Mouse (Mus musculus): ENCODE results near the gene Gm49661. TPM values are rescaled to one million over a fixed set of nuclear protein-coding genes. Genes with fewer than 3 reads are reported as not detected.

Gm49661 gene
- not detected in 2 replicates for polyA plus RNA-seq (2012; ENCODE audit: low replicate concordance)

DNA sequence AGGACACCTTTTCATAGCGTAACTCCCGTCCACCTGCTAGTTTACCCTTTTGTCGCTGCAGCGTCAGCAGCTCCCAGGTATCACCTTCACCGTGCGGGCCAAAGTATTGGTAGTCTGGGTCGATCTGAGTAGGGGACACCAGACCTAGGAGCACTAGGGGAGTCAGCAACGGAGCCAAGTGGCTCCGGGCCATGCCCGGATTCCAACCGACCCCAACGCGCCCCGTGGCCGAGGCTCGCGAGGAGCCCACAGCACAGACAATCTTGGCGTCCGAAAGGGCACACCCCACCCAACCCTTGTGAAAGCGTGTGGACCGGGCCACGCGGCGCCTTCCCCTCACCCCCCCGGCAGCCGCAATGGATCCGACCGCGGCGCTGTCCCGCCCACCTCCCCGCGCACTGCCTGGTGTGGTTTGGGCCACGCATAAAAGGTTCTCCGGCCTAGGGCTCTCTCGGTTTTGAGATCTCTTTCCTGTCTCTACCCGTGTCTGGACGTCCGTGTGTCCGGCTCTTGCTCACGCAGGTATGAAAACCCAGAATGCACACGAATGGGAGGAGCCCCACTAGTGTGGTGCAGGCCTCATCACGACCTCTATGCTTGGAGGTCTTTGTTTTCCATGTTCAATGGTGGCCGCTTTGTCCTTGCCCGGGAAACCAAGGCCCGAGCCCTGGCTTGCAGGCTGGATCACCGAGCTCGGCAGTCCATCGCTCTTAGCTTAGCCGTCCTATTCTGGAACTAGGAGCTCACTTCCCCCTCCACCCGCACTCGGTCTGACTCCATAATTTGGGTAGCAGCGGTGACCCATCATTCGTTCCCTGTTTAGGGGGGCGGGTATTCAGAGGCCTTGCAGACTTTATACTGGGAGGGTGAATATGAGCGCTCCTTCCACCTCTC is at the start of gene Gm49661, which contains the start of the genes Prdx2 and Rnaseh2a:
Gene Gm49661 (minus strand): TSS at position 193 of the 894 bp plus-strand sequence.
Gene Prdx2 (plus strand): TSS at position 347 of the 894 bp plus-strand sequence.
Gene Rnaseh2a (minus strand): TSS at position 527 of the 894 bp plus-strand sequence.

DNA sequence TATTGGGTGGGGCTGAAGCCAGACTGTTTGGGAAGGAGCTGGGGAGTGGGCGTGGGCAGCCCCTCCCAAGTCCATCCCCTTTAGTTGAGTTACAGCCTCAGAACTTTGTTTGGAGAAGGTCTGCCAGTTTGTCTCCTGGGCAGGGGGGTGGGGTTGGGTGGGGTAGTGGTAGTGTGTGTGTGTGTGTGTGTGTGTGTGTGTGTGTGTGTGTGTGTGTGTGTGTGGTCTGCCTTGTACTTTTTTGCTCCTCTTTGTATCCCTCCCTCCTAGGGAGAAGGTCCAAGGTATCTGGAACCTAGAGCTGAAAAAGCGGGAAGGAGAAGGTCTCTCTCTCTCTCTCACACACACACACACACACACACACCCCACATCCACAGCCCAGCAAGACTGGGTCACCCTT is 45.2 kb upstream of the Gm49661 start, which contains the start of gene Best2:
Gene Best2 (minus strand): TSS at position 101 of the 400 bp plus-strand sequence.

DNA sequence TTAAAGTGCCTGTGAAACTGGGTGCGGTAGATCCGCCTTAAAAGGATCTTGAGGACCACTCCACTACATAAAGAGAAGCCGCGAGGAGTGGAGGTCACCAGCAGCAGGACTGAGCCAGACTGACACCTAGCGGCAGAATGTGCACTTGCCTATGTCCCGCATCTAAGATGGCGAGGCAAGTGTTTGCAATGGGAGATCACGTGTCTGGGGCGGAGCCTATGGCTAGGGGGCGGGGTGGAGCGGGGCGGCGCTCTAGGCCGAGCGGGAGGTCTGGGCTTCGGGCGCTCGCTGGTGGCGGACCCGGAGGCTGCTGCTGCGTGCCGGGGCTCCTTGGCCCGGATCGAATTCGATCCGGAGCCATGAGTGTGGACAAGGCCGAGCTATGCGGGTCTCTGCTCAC is 21.1 kb upstream of the Gm49661 start, which contains the start of gene Hook2:
Gene Hook2 (plus strand): TSS at position 255 of the 400 bp plus-strand sequence.

DNA sequence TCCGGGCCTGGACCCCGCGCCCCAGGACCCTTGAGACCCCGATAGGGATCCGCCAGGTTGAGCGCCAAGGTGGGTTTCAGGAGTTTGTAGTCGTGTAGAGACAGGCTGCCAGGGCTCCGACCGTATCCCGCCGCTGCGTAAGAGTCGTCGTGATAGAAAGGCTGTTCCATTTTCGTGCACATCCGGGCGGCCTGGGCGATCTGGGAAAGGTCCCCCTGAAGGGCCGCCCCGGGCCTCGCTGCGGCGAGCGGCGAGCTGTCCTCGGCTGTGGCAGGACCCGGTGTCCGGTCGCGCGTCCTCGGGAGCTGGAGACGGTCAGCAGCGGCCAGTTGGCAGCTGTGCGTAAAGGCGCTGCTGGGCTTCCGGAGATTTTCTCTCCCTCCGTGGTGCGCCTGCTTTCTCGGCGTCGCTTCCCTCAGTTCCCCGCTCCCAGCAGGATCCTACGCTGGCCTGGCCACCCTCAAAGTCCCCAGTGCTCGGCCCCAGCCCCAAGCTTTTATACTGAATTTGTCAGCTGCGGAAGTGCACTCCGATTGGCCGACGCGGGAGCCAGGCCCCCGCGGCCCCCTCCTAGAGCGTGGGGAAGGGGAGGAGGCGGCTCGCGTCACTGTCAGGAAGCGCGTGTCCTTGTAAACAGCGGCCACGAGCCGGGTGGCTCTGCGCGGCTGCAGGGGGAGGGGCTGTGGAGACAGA is 9.2 kb upstream of the Gm49661 start, which contains the start of gene Junb:
Gene Junb (minus strand): TSS at position 471 of the 693 bp plus-strand sequence.

DNA sequence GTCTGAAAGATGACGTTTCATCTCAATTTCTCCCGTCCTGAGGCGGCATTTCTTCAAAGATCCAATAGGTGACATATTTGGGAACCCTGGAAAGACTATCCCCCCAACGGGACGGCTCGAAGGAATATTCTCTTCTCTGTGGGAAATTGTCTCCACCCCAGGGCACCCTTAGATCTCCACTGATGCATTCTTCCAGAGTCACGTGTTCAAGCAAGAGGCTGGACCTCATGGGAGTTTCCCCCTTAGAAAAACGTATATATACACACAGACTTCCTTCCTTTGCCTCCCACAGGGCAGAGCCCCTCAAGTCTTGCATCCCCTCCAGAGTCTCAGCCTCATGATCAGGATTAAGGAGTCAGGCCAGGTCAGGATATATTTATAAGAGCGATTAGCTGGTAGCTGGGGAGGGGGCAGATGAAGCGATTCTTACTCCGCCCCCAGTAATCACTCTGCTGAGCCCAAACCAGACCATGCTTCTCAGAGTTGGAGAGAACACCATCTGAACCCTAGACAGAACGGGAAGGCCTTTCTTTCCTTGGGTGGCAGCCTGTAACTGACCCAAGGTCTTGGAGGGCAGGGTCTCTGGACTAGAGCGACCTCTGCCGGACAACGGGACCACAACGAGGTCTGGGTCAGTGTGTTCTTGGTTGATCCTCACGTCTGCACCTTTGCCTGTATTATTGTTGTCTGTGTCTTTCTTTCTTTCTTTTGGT is 22.5 kb downstream of the Gm49661 start, which contains the start of gene Rtbdn:
Gene Rtbdn (plus strand): TSS at position 464 of the 713 bp plus-strand sequence.

DNA sequence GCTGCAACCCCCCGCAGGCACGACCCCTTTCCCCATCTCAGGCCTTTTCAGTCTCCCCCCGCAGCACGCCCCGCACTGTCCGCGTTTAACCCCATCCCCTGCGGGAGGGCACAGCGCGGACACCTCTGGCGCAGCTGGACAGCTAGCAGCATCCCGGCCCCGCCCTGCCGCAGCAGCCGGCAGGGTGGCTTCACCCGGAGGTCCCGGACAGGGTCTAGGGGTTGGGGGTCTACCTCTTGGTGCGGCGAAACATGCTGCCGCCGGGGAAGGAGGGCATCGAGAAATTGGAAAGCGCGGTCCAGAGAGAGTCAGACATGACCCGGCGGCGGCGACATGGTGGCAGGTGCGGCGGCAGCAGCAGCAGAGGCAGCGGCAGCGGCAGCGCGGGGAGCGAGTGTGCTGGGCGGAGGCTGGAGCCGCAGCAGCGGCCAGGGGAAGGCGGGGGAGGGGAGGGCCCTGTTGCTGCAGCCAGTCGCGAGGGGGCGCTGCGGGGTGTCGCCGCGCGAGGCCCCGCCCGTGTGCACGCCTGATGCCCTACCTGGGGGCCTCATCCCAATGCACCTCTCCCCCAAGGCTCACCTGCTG is 32.2 kb downstream of the Gm49661 start, which contains the start of gene Mast1:
Gene Mast1 (minus strand): TSS at position 398 of the 585 bp plus-strand sequence.

Other genes starting within 250 kb of the Gm49661 start
- gene G430095P16Rik, start 246.4 kb downstream of the Gm49661 start, polyA plus RNA-seq (2012; ENCODE audit: low replicate concordance): 24.7 and 29.3 TPM in 2 replicates
- gene Nfix, start 169.1 kb downstream of the Gm49661 start, polyA plus RNA-seq (2012; ENCODE audit: low replicate concordance): 27.0 and 31.4 TPM in 2 replicates
- 1.8 and 2.7 TPM in 2 replicates for gene Dand5, start 146.6 kb downstream of the Gm49661 start, polyA plus RNA-seq (2012; ENCODE audit: low replicate concordance)
- 27.9 and 40.8 TPM in 2 replicates for gene Gadd45gip1, start 137.9 kb downstream of the Gm49661 start, polyA plus RNA-seq (2012; ENCODE audit: low replicate concordance)
- gene Rad23a, start 128.8 kb downstream of the Gm49661 start, polyA plus RNA-seq (2012; ENCODE audit: low replicate concordance): 457 and 479 TPM in 2 replicates
- gene Calr, start 122.5 kb downstream of the Gm49661 start, polyA plus RNA-seq (2012; ENCODE audit: low replicate concordance): 286 and 333 TPM in 2 replicates
- 28.3 and 50.1 TPM in 2 replicates for gene Farsa, start 112.4 kb downstream of the Gm49661 start, polyA plus RNA-seq (2012; ENCODE audit: low replicate concordance)
- 12.7 and 13.2 TPM in 2 replicates for gene Syce2, start 97.3 kb downstream of the Gm49661 start, polyA plus RNA-seq (2012; ENCODE audit: low replicate concordance)
- gene Gcdh, start 75.5 kb downstream of the Gm49661 start, polyA plus RNA-seq (2012; ENCODE audit: low replicate concordance): 22.8 and 49.5 TPM in 2 replicates
- gene Klf1, start 67.5 kb downstream of the Gm49661 start, polyA plus RNA-seq (2012; ENCODE audit: low replicate concordance): 15.8 and 107 TPM in 2 replicates
- gene Dnase2a, start 60.9 kb downstream of the Gm49661 start, polyA plus RNA-seq (2012; ENCODE audit: low replicate concordance): 13.7 and 72.9 TPM in 2 replicates
- gene Mast1, start 32.1 kb downstream of the Gm49661 start, polyA plus RNA-seq (2012; ENCODE audit: low replicate concordance): 1.4 and 2.3 TPM in 2 replicates
- gene Rtbdn, start 22.4 kb downstream of the Gm49661 start, polyA plus RNA-seq (2012; ENCODE audit: low replicate concordance): not detected in 2 replicates
- gene Prdx2, start 154 bp upstream of the Gm49661 start, polyA plus RNA-seq (2012; ENCODE audit: low replicate concordance): 10.7 and 94.5 TPM in 2 replicates
- 196 and 282 TPM in 2 replicates for gene Rnaseh2a, start 334 bp upstream of the Gm49661 start, polyA plus RNA-seq (2012; ENCODE audit: low replicate concordance)
- 324 and 1,538 TPM in 2 replicates for gene Junb, start 9.3 kb upstream of the Gm49661 start, polyA plus RNA-seq (2012; ENCODE audit: low replicate concordance)
- 6.5 and 8.4 TPM in 2 replicates for gene Hook2, start 21.2 kb upstream of the Gm49661 start, polyA plus RNA-seq (2012; ENCODE audit: low replicate concordance)
- gene Best2, start 45.1 kb upstream of the Gm49661 start, polyA plus RNA-seq (2012; ENCODE audit: low replicate concordance): not detected in 2 replicates
- gene Asna1, start 55.8 kb upstream of the Gm49661 start, polyA plus RNA-seq (2012; ENCODE audit: low replicate concordance): 55.1 and 111 TPM in 2 replicates
- 260 and 442 TPM in 2 replicates for gene Trir, start 57.4 kb upstream of the Gm49661 start, polyA plus RNA-seq (2012; ENCODE audit: low replicate concordance)
- 9.5 and 12.9 TPM in 2 replicates for gene Tnpo2, start 67.5 kb upstream of the Gm49661 start, polyA plus RNA-seq (2012; ENCODE audit: low replicate concordance)
- gene Fbxw9, start 90.6 kb upstream of the Gm49661 start, polyA plus RNA-seq (2012; ENCODE audit: low replicate concordance): 20.6 and 23.5 TPM in 2 replicates
- 1.1 TPM in 1 of 2 replicates, not detected in the other for gene Gm5741, start 98.5 kb upstream of the Gm49661 start, polyA plus RNA-seq (2012; ENCODE audit: low replicate concordance)
- gene Dhps, start 102.3 kb upstream of the Gm49661 start, polyA plus RNA-seq (2012; ENCODE audit: low replicate concordance): 31.6 and 110 TPM in 2 replicates
- 5.6 and 16.3 TPM in 2 replicates for gene Wdr83os, start 111.3 kb upstream of the Gm49661 start, polyA plus RNA-seq (2012; ENCODE audit: low replicate concordance)
- 8.9 and 19.5 TPM in 2 replicates for gene Wdr83, start 111.9 kb upstream of the Gm49661 start, polyA plus RNA-seq (2012; ENCODE audit: low replicate concordance)
- 27.4 and 79.7 TPM in 2 replicates for gene Man2b1, start 113.8 kb upstream of the Gm49661 start, polyA plus RNA-seq (2012; ENCODE audit: low replicate concordance)
- gene Zfp791, start 153.7 kb upstream of the Gm49661 start, polyA plus RNA-seq (2012; ENCODE audit: low replicate concordance): not detected in 2 replicates
- gene Cks1brt, start 182.5 kb upstream of the Gm49661 start, polyA plus RNA-seq (2012; ENCODE audit: low replicate concordance): not detected in 2 replicates